Comparison of ENCODE assay signal across 16 mouse cellular contexts in genomic region chr4:141525940-141526339, GRCm38 (mm10).
"Had no signal": no experiment of that assay in that cellular context is flagged by ENCODE, and none has a peak within 500 bp of the region (broad histone marks: within the 10 kb centered on the region; RNA-seq: fewer than 3 reads in every experiment).

No protein-coding gene starts in this region.

- H3K4me2 ChIP-seq: limb, embryonic 12.5 days; lung, embryonic 14.5 days; neural tube, embryonic 12.5 days had no signal

- H3K27ac ChIP-seq: kidney, postnatal 0 days; limb, embryonic 12.5 days; liver, embryonic 14.5 days; midbrain, embryonic 10.5 days; neural tube, embryonic 12.5 days had no signal

- H3K9me3 ChIP-seq: limb, embryonic 12.5 days; neural tube, embryonic 12.5 days had no signal

- DNase-seq: kidney, adult 11 months; kidney, adult 9 months; kidney, postnatal 36 days; layer of hippocampus, adult 9-11 months; layer of hippocampus, postnatal 36 days; lung, embryonic 14.5 days; lung, postnatal 10 days; lung, postnatal 4 days; midbrain, embryonic 14.5 days; thymus, adult 18-20 months; thymus, postnatal 14 days had no signal

- H3K9ac ChIP-seq: limb, embryonic 12.5 days; liver, embryonic 14.5 days; lung, embryonic 14.5 days; neural tube, embryonic 12.5 days had no signal

- H3K27me3 ChIP-seq: limb, embryonic 12.5 days; neural tube, embryonic 12.5 days had no signal

- H3K4me3 ChIP-seq: limb, embryonic 12.5 days; midbrain, embryonic 10.5 days; neural tube, embryonic 12.5 days had no signal
